Mouse (Mus musculus) spleen, postnatal 4 days (tissue): ENCODE data around the gene Arid5b.
"Not testable (repeated sequence)": the region's sequence is repeated elsewhere in the genome, so short reads cannot be mapped to it uniquely, and the experiment has no call there.

Source experiments
- DNase-seq, 2 experiments: peaks; one replicate each; pipeline ENCODE4 v3.0.0; 2022; ENCODE audit warnings: low spot score in 2 of 2

Arid5b gene

GRCm38 (mm10) chr10:68110607-68111006, 167.9 kb downstream of the Arid5b start:
- no peak for DNase-seq

GRCm38 (mm10) chr10:68110182-68110581, 168.4 kb downstream of the Arid5b start:
- DNase-seq, result no peak

- no peak for DNase-seq
Measured at GRCm38 (mm10) chr10:68109651-68110050, 168.9 kb downstream of the Arid5b start.

- DNase-seq, result no peak
Measured at GRCm38 (mm10) chr10:68107716-68108115, 170.8 kb downstream of the Arid5b start.

- no peak for DNase-seq
Measured at GRCm38 (mm10) chr10:68106351-68106950, 172.1 kb downstream of the Arid5b start.

GRCm38 (mm10) chr10:68104881-68105781, 173.4 kb downstream of the Arid5b start:
- no peak for DNase-seq

GRCm38 (mm10) chr10:68104481-68104880, 174.1 kb downstream of the Arid5b start:
- DNase-seq, result no peak

- DNase-seq, result no peak
Measured at GRCm38 (mm10) chr10:68103988-68104387, 174.6 kb downstream of the Arid5b start.

GRCm38 (mm10) chr10:68103078-68103855, 175.3 kb downstream of the Arid5b start:
- DNase-seq, result no peak

- peak in 1 of 2 experiments; percentile 44 for DNase-seq
Measured at GRCm38 (mm10) chr10:68102566-68102965, 176.0 kb downstream of the Arid5b start.

GRCm38 (mm10) chr10:68101251-68101650, 177.3 kb downstream of the Arid5b start:
- no peak for DNase-seq

- no peak for DNase-seq
Measured at GRCm38 (mm10) chr10:68100506-68100905, 178.0 kb downstream of the Arid5b start.

GRCm38 (mm10) chr10:68099801-68100200, 178.7 kb downstream of the Arid5b start:
- not testable (repeated sequence) for DNase-seq

- no peak for DNase-seq
Measured at GRCm38 (mm10) chr10:68097821-68098675, 180.5 kb downstream of the Arid5b start.

- DNase-seq, result no peak
Measured at GRCm38 (mm10) chr10:68096395-68096794, 182.1 kb downstream of the Arid5b start.

- DNase-seq, result no peak
Measured at GRCm38 (mm10) chr10:68095136-68095535, 183.4 kb downstream of the Arid5b start.

- DNase-seq, result no peak
Measured at GRCm38 (mm10) chr10:68093496-68093895, 185.0 kb downstream of the Arid5b start.

- DNase-seq, result no peak
Measured at GRCm38 (mm10) chr10:68091840-68092239, 186.7 kb downstream of the Arid5b start.

- DNase-seq, result no peak
Measured at GRCm38 (mm10) chr10:68091011-68091410, 187.5 kb downstream of the Arid5b start.

GRCm38 (mm10) chr10:68090544-68090943, 188.0 kb downstream of the Arid5b start:
- no peak for DNase-seq

GRCm38 (mm10) chr10:68090197-68090535, 188.4 kb downstream of the Arid5b start:
- DNase-seq, result no peak
